Mouse (Mus musculus) ES-CJ7 (cell line): Measurements from ENCODE around the gene Tmigd3.
A peak's percentile ranks its signal among the peaks of the same experiment; 100 is the strongest.

Source experiments
- DNase-seq: peaks from one replicate; pipeline ENCODE4 v3.0.0; 2011; ENCODE audit warnings: low read depth, low spot score

Tmigd3 gene

DNA sequence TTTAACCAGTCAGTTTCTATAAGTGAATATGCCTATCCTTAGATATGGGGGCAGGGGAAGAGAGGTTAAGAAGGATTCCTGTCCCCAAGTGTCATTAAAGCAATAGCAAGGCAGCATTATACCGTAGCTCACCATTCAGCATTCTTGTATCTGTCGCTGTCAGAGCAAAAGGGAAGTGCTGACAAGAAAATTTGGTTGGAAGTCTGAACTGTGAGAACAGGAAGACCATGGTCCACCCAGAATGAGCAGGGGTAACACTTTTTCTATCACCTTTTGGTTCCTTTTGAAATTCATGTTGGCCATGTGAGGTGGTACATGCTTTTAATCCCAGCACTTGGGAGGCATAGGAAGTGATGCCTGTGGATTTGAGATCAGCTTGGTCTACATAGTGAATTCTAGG is 60.4 kb downstream of the Tmigd3 start:
- DNase-seq = no peak

DNA sequence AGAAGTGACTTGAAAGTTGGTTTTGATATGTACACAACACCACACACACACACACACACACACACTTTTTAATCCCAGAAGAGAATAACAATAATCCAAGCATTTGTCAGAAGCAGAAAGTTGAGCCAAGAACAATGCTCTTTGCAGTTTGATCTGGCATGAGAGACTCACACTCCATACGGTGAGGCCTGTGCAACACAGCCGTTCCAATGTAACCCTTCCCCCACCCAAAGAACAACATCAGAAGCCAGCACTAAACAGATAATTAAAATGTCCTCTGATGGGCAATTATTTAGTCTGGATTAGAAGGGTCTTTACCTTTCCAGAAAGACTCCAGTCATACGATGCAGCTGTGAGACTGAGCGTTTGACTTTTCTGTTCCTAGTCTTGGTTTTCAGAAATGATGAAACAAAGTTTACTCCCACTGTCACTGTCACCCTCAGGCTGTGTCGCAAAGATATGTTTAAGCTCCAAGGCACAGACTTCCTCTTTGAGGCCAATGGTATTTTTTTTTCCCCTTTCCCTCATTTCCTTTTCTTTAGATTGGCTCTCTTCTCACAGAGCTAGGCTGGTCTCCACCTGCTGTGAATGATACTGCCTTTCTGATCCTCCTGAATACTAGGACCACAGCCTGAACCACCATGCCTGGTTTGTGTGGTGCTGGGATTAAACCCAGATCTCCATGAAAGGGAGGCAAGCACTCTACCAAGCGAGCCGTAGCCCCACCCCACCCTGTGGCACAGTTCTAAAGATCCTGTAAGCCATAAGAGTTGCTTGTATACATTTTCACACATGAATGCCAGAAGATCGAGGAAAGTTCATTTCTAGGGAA is 61.8 kb downstream of the Tmigd3 start, which contains the start of gene I830077J02Rik:
I830077J02Rik (minus strand) TSS at position 425 of the 832 bp plus-strand sequence.
- no peak for DNase-seq

DNA sequence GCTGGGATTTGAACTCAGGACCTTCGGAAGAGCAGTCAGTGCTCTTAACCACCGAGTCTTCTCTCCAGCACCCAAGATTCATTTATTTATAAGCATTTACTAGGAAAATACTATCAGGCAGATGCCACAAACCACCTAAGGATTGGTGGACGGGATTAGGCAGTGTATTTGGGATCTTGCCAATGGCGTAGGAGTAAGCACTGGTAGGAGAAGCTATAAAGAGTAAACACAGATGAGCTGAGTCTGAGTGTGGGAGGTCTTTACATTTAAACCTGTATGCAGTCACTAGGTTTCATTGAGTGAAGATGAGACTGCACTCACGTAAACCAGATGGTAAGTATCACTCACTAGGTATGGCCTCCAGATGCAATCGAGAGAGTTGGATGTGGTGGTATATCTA is 63.2 kb downstream of the Tmigd3 start:
- no peak for DNase-seq

DNA sequence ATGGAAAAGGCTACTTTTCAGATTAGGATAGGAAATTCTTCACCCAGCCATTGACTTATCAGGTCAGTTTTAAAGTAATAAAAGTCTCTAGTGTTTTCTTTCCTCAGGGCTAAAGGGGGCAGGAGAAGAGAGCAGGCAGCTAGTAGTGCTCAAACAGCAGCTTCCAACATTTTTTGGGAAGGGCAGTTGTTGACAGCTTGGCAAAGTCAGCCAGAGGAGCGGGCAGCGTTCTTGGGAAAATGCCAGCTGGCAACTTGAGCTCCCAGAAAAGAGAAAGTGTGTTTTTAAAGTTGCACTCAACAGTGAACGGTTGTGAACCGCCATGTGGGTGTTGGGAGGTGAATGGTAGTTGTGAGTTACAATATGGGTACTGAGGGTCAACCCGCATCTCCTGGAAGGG is 64.3 kb downstream of the Tmigd3 start:
- DNase-seq = no peak

DNA sequence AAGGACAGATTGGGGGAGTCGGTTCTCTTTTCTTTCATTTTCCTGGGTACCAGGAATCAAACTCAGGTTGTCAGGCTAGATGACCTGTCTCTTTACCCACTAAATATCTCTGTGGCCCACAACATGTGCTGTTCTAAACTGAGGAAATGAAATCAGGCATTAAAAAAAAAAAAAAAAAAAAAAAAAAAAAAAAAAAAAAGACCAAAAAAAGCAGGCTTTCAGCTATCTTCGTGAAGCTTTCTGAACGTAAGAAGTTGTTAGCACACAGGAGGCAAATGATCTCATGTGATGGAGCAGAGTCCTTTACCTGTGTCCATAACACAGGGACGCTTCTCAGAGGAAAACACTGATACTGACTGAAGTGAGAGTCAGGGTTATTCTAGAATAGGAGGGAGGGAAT is 65.4 kb downstream of the Tmigd3 start:
- no peak for DNase-seq

DNA sequence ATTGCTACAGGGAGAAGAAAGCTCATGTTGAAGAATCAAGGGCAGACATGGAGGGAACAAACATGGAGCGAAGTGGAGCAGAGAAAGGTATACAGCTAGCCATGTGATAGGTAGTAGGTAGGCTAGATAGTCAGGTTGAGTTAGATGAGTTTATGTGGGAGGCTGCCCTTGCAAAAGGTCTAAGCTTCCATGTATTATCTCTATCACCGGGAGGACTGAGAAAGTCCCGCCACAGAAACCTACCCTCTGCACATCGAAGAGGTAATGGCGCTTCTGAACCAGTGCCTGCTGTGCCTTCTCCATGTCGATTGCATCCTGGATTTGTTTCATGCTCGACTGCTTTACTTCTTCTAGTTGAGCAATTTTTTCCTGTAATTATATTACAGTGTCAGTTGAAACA is 80.6 kb downstream of the Tmigd3 start:
- no peak for DNase-seq

DNA sequence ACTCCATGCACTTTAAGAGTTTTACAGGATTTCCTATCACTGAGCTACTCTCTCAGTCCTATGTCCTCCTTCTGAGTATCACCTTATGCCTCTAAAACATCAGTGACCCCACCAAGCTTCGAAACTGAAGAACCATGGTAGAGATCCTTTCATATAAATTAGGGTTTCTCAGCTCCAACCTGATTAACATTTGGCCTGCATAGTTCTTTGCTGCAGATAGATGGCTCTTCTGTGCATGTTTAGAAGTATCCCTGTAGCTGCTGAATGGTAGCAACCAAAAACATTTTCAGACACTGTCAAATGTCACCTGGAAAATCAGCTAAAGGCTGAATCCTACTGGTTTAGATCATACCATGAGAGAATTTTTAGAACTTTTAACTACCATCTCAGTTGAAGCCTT is 86.5 kb downstream of the Tmigd3 start:
- DNase-seq = no peak

DNA sequence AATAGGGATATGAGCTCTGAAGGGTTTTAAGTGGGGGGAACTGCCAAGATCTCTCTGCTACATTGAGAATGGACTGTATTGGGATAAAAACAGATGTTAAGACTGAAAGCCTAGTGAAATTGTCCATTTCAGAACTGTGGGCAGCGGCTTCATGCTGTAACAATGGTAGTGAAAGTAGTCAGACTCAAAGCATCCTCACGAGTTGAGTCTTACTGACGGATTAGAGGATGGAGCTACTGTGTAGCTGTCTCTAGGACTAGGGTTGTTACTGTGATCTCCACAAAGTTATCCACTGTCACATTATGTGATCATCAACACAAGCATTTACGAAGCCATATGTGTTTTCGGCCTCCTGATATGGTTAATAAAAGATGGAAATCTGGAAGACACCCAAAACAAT is 87.5 kb downstream of the Tmigd3 start:
- DNase-seq = no peak

DNA sequence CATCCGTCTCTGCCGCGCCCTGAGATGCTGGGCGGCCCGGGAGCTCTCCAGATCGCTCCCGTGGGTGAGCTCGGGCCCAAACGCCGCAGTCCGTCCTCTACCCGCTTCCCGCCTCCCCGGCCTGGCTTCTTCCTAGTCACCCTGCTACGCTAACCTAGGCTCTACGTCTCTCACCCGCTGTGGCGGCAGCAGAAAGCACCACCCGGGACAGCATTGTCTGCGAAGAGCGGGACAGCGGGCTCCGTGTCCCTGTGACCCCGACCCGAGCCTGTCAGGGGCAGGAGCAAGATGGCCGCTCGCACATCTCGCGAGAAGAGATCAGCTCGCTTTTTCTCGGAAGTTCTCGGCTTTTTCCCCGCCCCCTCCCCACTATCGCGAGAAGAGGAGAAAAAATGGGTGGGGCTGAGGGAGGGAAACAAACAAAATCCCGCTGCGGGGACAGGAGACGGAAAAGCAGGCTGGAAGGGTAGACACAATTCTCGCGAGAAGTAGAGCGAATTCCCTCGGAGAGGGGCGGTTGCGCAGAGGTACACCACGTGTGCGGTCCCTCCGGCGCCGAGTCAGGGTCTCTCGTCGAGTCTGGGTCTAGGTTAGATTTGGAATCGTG is 88.4 kb downstream of the Tmigd3 start, which contains the start of gene Wdr77:
Wdr77 (plus strand) TSS at position 396 of the 607 bp plus-strand sequence.
- DNase-seq = peak; percentile 99

DNA sequence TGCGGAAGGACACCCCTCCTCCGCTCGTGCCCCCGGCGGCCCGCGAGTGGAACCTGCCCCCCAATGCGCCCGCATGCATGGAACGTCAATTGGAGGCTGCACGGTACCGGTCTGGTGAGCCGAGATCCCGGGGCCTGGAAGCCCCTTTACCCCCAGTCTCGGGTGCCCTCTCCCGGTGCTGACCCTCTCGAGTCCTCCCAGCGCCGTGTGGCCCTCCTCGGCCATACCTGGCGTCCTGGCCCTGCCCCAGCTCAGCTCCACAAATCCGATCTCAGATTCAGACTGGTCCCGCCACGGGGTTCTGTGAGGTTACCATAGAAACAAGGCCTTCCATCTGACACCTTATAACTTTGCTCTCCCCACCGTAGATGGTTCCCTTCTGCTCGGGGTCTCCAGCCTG is 88.9 kb downstream of the Tmigd3 start:
- DNase-seq = peak; percentile 43

DNA sequence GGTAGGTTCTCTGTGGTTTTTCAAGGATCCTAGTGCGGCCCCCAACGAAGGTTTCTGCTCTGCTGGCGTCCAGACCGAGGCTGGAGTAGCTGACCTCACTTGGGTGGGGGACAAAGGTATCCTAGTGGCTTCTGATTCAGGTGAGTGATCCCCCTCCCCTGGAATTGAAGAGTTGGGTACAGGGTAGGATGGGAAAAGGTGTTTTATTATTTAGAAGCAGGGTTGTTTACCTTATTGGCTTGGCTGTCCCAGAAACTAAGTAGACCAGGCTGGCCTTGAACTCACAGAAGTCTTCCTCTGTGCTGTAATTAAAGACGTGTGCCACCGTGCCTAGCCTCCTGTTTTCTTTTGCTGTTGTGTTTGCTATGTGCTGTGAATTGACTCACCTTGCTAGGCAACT is 89.3 kb downstream of the Tmigd3 start, which contains the start of gene Atp5f1:
Atp5f1 (minus strand) TSS at position 101 of the 400 bp plus-strand sequence.
- DNase-seq = no peak

DNA sequence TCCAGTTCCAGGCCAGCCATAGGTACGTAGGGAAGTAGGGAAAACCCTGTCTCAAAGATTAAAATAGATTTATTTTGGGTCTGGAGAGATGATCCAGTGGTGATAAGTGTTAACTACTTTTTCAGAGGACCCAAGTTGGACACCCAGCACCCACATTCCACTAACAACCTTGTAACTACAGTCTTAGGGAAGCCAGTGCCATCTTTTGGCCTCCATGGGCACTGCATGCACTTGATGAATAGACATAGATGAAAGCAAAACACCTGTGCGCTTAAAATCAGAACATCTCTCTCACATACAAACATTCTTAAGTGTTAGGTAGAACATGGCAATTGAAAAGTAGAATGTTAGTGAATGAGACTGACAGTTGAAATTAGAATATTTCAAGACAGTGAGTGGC is 90.0 kb downstream of the Tmigd3 start:
- peak; percentile 66 for DNase-seq

DNA sequence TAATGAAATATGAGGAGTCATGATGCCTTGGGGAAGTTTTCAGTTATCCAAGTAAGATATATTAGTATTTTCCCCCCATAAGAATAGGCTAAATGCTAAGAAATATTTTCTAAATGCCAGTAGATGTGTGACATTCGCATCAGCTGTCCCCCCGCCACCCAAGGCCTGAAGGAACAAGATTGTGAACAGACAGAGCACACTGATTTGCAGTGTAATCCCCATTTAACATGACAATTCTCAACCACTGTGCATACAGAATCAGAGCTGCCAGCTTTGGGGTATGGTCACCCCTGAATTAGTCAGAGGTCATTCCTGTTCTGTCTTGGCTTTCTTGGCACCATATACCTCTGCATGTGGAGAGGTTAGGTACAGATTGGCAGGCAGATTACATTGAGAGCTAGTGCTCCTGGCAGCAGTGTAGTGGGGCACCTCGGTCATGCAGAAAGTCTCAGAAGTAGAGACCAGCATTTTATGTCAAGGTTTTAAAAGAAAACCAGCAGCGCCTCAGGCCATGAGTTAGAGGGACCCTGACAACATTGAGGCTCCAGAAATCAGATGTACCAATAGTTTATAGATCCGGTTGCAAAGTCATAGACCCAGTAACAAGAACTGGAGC is 101.2 kb downstream of the Tmigd3 start:
- no peak for DNase-seq

DNA sequence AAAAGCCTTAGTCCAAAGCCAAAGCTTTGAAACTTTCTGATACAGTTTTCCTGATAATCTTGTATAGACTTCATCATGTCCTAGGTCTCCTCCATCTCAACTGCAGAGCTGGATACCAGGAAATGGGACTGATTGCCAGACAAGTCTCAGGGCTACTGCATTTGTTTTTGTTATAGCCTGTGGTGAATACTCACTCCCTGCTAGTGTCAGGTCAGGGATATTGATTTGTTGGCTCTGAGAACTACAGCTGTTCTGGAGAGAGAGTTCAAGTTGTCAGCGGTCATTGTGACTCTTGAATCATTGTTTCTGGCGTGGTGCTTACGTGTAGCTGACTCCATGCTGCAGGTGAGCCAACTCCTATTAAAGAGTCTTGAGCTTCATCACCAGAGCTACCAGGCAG is 102.7 kb downstream of the Tmigd3 start, which contains the start of gene Ovgp1:
Ovgp1 (plus strand) TSS at position 301 of the 400 bp plus-strand sequence.
- DNase-seq = no peak
